Mouse (Mus musculus): Measurements from ENCODE around the gene Col5a1. TPM values are rescaled to one million over a fixed set of nuclear protein-coding genes. Genes with fewer than 3 reads are reported as not detected.

The Col5a1 gene
- polyA plus RNA-seq, 1 experiment from 2014 or later: 20.9 TPM

Other genes with a start within 250 kb of the Col5a1 start
- gene Rxra, start 210.0 kb upstream of the Col5a1 start, polyA plus RNA-seq (2014; fragmentation: Nextera tagmentation; extraction: Ambion mirVana): 6.5 and 6.9 TPM in 2 replicates
- 0.41 TPM in 1 of 2 replicates, not detected in the other for gene Fcnb, start 198.5 kb downstream of the Col5a1 start, polyA plus RNA-seq (2014; fragmentation: Nextera tagmentation; extraction: Ambion mirVana)

Data from forebrain, embryonic 11.5 days (tissue).